Mouse (Mus musculus) heart, postnatal 0 days (tissue): ENCODE results near the gene Tnfaip1. TPM values are rescaled to one million over a fixed set of nuclear protein-coding genes. Genes with fewer than 3 reads are reported as not detected.

Experiments
- ATAC-seq: fragments of 200-750 bp; cut with Nextera tagmentation; 2 replicates; pipeline ENCODE4 v1.8.0; 2017; ENCODE audit warnings: low read depth, moderate number of reproducible peaks, moderate library complexity; ENCODE audit not compliant: insufficient read depth
- DNase-seq: peaks from one replicate; pipeline ENCODE4 v3.0.0-alpha.2; 2016; ENCODE audit warnings: low spot score
- H3K27ac ChIP-seq: fragments of 300-500 bp; sonication (generic); 2 replicates; pipeline ENCODE4 v1.5.1; 2014; ENCODE audit warnings: low read depth, mild to moderate bottlenecking
- H3K27me3 ChIP-seq: fragments of 300-500 bp; sonication (generic); 2 replicates; pipeline ENCODE4 v1.6.1; 2014; ENCODE audit warnings: low read length, mixed read lengths; ENCODE audit not compliant: control insufficient read depth, insufficient read depth
- H3K36me3 ChIP-seq: fragments of 300-500 bp; sonication (generic); replicated peaks from 2 replicates; pipeline ENCODE4 v1.6.1; 2014; ENCODE audit warnings: low read length, mixed read lengths; ENCODE audit not compliant: control insufficient read depth, insufficient read depth
- H3K4me1 ChIP-seq: fragments of 300-500 bp; sonication (generic); 2 replicates; pipeline ENCODE4 v1.6.1; 2014; ENCODE audit warnings: antibody characterized with exemption; ENCODE audit not compliant: control insufficient read depth, insufficient read depth
- H3K4me2 ChIP-seq: fragments of 300-500 bp; sonication (generic); 2 replicates; pipeline ENCODE4 v1.6.1; 2014; ENCODE audit warnings: low read depth, mild to moderate bottlenecking, low read length, moderate library complexity
- H3K4me3 ChIP-seq: fragments of 300-500 bp; sonication (generic); 2 replicates; pipeline ENCODE4 v1.5.1; 2014; ENCODE audit warnings: low read depth, low read length
- H3K9ac ChIP-seq: fragments of 300-500 bp; sonication (generic); replicated peaks from 2 replicates; pipeline ENCODE4 v1.6.1; 2014; ENCODE audit warnings: low read depth, low read length, mixed read lengths
- H3K9me3 ChIP-seq: fragments of 300-500 bp; sonication (generic); replicated peaks from 2 replicates; pipeline ENCODE4 v1.6.1; 2016; ENCODE audit warnings: low read length; ENCODE audit not compliant: control insufficient read depth
- CTCF ChIP-seq: IDR thresholded peaks from 2 replicates; pipeline ENCODE4 v1.5.1; 2016; ENCODE audit warnings: antibody characterized with exemption, control low read depth, low read depth
- EP300 ChIP-seq: IDR thresholded peaks from 2 replicates; pipeline ENCODE4 v1.6.1; 2016; ENCODE audit warnings: antibody characterized with exemption, low read depth
- WGBS: fragments of 180-500 bp; shearing (Covaris S2); extraction: QIAGEN DNeasy Blood & Tissue Kit; methylation state at CpG from one replicate; pipeline ENCODE4 v1.1.7; 2014; 5-methylcytosine and 5-hydroxymethylcytosine counted together
- polyA plus RNA-seq: library from polyadenylated mRNA; unstranded; fragments of >200 nt; fragmentation: Nextera tagmentation; extraction: Ambion mirVana; gene quantifications from 2 replicates; pipeline ENCODE4 v1.2.1, GENCODE M21; 2015
- total RNA-seq: library from RNA; depleted of rRNA; stranded (reverse); fragments of >200 nt; gene quantifications from 2 replicates; pipeline ENCODE4 v1.2.3, GENCODE M21; 2014; ENCODE audit warnings: low replicate concordance

Gene Tnfaip1
- total and polyA plus RNA-seq, 2 experiments from 2014 or later = 49.7 to 50.0 TPM

GRCm38 (mm10) chr11:78505430-78505829, 30.7 kb downstream of the Tnfaip1 start:
- 79% methylated on average over 3 of the region's 3 CpGs for WGBS
- Histone ChIP-seq H3K9me3 (no peaks in the 10 kb centered on the region), H3K4me1 (no peaks in the 10 kb centered on the region), H3K9ac (no peak overlapping the region), H3K27ac (no peak overlapping the region), H3K27me3 (peaks cover 10% of the 10 kb centered on the region), H3K4me3 (no peak overlapping the region), H3K4me2 (no peak overlapping the region), H3K36me3 (peaks cover 28% of the 10 kb centered on the region)
- DNase-seq (no peak), ATAC-seq (no peak)
- no peak for TF ChIP-seq EP300
- TF ChIP-seq CTCF = no peak

GRCm38 (mm10) chr11:78502909-78503650, 33.1 kb downstream of the Tnfaip1 start, which contains the start of gene Sebox:
Gene Sebox, plus strand, starts transcription at chr11:78503447.
- WGBS = 59% methylated on average over 7 of the region's 7 CpGs
- no peak for TF ChIP-seq CTCF
- TF ChIP-seq EP300 = no peak
- no peaks in the 10 kb centered on the region for H3K9me3 ChIP-seq
- no peak within 1 kb of the TSS for H3K4me2 ChIP-seq
- ATAC-seq = no peak
- no peaks in the 10 kb centered on the region for H3K4me1 ChIP-seq
- H3K27ac ChIP-seq = no peak within 1 kb of the TSS
- peaks cover 15% of the 10 kb centered on the region for H3K36me3 ChIP-seq
- DNase-seq = no peak
- H3K27me3 ChIP-seq = peaks cover 33% of the 10 kb centered on the region
- H3K4me3 ChIP-seq = no peak within 1 kb of the TSS
- no peak within 1 kb of the TSS for H3K9ac ChIP-seq

- TF ChIP-seq CTCF (no peak), EP300 (no peak)
- H3K27me3 ChIP-seq = peaks cover 49% of the 10 kb centered on the region
- WGBS = 74% methylated on average over 20 of the region's 20 CpGs
- DNase-seq (no peak), ATAC-seq (no peak)
- peaks cover under 1% of the 10 kb centered on the region for H3K36me3 ChIP-seq
- 0 out of 2 replicates have a peak, but pooled peaks cover 4% of the 10 kb centered on the region for H3K4me1 ChIP-seq
- H3K27ac ChIP-seq = no peak overlapping the region
- H3K9ac ChIP-seq = no peak overlapping the region
- H3K4me3 ChIP-seq = no peak overlapping the region
- no peak overlapping the region for H3K4me2 ChIP-seq
- H3K9me3 ChIP-seq = no peaks in the 10 kb centered on the region
Observed at GRCm38 (mm10) chr11:78501529-78501928, 34.6 kb downstream of the Tnfaip1 start.

- ATAC-seq = no peak
- Histone ChIP-seq H3K4me2 (no peak overlapping the region), H3K9me3 (no peaks in the 10 kb centered on the region), H3K4me3 (no peak overlapping the region), H3K36me3 (no peaks in the 10 kb centered on the region), H3K27ac (no peak overlapping the region), H3K9ac (no peak overlapping the region), H3K4me1 (0 out of 2 replicates have a peak, but pooled peaks cover 4% of the 10 kb centered on the region), H3K27me3 (peaks cover 57% of the 10 kb centered on the region)
- DNase-seq = no peak
- WGBS = 61% methylated on average over 9 of the region's 9 CpGs
- no peak for TF ChIP-seq CTCF
- TF ChIP-seq EP300 = no peak
Observed at GRCm38 (mm10) chr11:78500623-78501202, 35.4 kb downstream of the Tnfaip1 start.

GRCm38 (mm10) chr11:78499543-78499942, 36.6 kb downstream of the Tnfaip1 start:
- Histone ChIP-seq H3K4me2 (no peak overlapping the region), H3K4me1 (0 out of 2 replicates have a peak, but pooled peaks cover 4% of the 10 kb centered on the region), H3K4me3 (no peak overlapping the region), H3K36me3 (no peaks in the 10 kb centered on the region), H3K27ac (no peak overlapping the region), H3K9ac (no peak overlapping the region), H3K27me3 (peaks cover 68% of the 10 kb centered on the region), H3K9me3 (no peaks in the 10 kb centered on the region)
- 43% methylated on average over 16 of the region's 16 CpGs for WGBS
- ATAC-seq (no peak), DNase-seq (no peak)
- no peak for TF ChIP-seq CTCF
- TF ChIP-seq EP300 = no peak
